Mouse (Mus musculus) liver, adult 2 months (tissue): ENCODE data around the gene P4ha1. TPM values are rescaled to one million over a fixed set of nuclear protein-coding genes. Genes with fewer than 3 reads are reported as not detected.
"Not testable (repeated sequence)": the region's sequence is repeated elsewhere in the genome, so short reads cannot be mapped to it uniquely, and the experiment has no call there.

Experiments
- DNase-seq: peaks from one replicate; pipeline ENCODE4 v3.0.0-alpha.2; 2011; ENCODE audit warnings: low read depth, low spot score; ENCODE audit errors: extremely low read depth
- H3K27ac ChIP-seq: fragments of 200-500 bp; replicated peaks from 2 replicates; pipeline ENCODE4 v1.5.1; 2012; ENCODE audit warnings: low read depth, mild to moderate bottlenecking, control low read depth, inconsistent platforms, low read length; ENCODE audit not compliant: insufficient read depth
- H3K27me3 ChIP-seq: fragments of 200-500 bp; 2 replicates; pipeline ENCODE4 v1.6.1; 2012; ENCODE audit warnings: mild to moderate bottlenecking, moderate library complexity, low read length, inconsistent platforms; ENCODE audit not compliant: control insufficient read depth, insufficient read depth
- H3K36me3 ChIP-seq: fragments of 200-500 bp; 2 replicates; pipeline ENCODE4 v1.6.1; 2012; ENCODE audit warnings: low read length, inconsistent platforms; ENCODE audit not compliant: control insufficient read depth, insufficient read depth
- H3K4me1 ChIP-seq: fragments of 200-500 bp; 2 replicates; pipeline ENCODE4 v1.6.1; 2011; ENCODE audit warnings: low read length; ENCODE audit not compliant: control insufficient read depth, insufficient read depth
- H3K4me3 ChIP-seq: fragments of 200-500 bp; 2 replicates; pipeline ENCODE4 v1.5.1; 2011; ENCODE audit warnings: low read depth, mild to moderate bottlenecking, control low read depth, low read length, moderate library complexity; ENCODE audit not compliant: insufficient read depth
- H3K79me2 ChIP-seq: fragments of 200-500 bp; 2 replicates; pipeline ENCODE4 v1.6.1; 2012; ENCODE audit warnings: inconsistent platforms, mild to moderate bottlenecking, low read length, moderate library complexity; ENCODE audit not compliant: control insufficient read depth, insufficient read depth
- H3K9ac ChIP-seq: fragments of 200-500 bp; 2 replicates; pipeline ENCODE4 v1.6.1; 2012; ENCODE audit warnings: low read depth, mild to moderate bottlenecking, control low read depth, inconsistent platforms, low read length
- CTCF ChIP-seq: fragments of 200-500 bp; IDR thresholded peaks from 2 replicates; pipeline ENCODE4 v1.5.1; 2011; ENCODE audit warnings: low read depth, low read length, control low read depth
- POLR2A ChIP-seq: fragments of 200-500 bp; IDR thresholded peaks from 2 replicates; pipeline ENCODE4 v1.6.1; 2011; ENCODE audit warnings: low read length, control low read depth; ENCODE audit not compliant: insufficient read depth; ENCODE audit errors: extremely low read depth
- WGBS: fragments of 180-500 bp; shearing (Covaris S2); methylation state at CpG from one replicate; pipeline ENCODE4 v1.1.7; 2018; 5-methylcytosine and 5-hydroxymethylcytosine counted together
- polyA plus RNA-seq: library from polyadenylated mRNA; depleted of rRNA; stranded (reverse); fragments of >200 nt; gene quantifications from 2 replicates; pipeline ENCODE4 v1.2.3, GENCODE M21; 2012
- total RNA-seq: library from RNA; depleted of rRNA; stranded (reverse); fragments of >200 nt; gene quantifications from 2 replicates; pipeline ENCODE4 v1.2.3, GENCODE M21; 2014

The P4ha1 gene
- total and polyA plus RNA-seq, 2 experiments, result 4.7 to 6.4 TPM

DNA sequence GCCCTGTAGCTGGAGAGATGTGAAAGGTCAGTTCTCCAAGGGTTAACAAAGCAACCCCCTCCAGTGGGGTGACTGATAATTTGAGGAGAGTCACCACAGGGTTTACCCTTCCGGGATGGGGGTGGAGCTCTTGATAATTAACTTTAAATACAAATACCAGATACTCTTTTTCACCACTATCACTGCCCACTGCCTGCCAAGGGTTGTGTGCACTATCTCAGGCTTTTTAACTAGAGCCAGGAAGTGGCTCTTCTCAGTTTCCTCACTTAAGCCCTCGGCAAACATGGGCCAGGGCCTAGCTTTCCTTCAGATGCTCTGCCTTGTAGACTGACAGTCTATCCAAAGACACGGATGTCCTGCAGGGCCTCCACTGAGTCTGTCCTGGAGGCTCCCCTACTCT is 56.8 kb downstream of the P4ha1 start:
- H3K27ac ChIP-seq, result no peak overlapping the region
- TF ChIP-seq POLR2A (no peak), CTCF (no peak)
- no peaks in the 10 kb centered on the region for H3K27me3 ChIP-seq
- no peaks in the 10 kb centered on the region for H3K79me2 ChIP-seq
- WGBS, result 31% methylated on average over 3 of the region's 3 CpGs
- H3K36me3 ChIP-seq, result 0 out of 2 replicates have a peak, but pooled peaks cover 2% of the 10 kb centered on the region
- no peaks in the 10 kb centered on the region for H3K4me1 ChIP-seq
- H3K9ac ChIP-seq, result no peak overlapping the region
- no peak overlapping the region for H3K4me3 ChIP-seq
- no peak for DNase-seq

DNA sequence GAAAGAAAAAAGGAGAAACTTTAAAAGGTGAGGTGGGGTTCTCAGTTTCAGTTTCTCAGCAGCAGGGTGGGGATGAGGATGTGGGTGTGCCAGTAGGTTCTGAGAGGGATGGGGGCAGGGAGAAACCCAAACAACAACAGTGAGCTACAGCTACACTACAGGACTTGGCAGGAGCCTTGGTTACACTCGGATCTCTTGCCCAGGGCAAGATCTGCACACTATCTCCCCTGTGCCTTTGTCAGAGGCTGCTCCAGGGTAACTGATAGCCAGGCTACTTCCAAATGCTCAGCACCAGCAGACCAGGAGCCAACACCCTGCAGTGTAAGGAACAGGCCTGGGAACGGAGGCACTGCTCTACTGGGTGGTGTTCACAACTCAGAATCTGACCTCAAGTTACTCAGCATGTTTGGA is 57.3 kb downstream of the P4ha1 start:
- H3K27ac ChIP-seq, result no peak overlapping the region
- H3K79me2 ChIP-seq, result no peaks in the 10 kb centered on the region
- no peaks in the 10 kb centered on the region for H3K27me3 ChIP-seq
- WGBS, result 66% methylated on average over 2 of the region's 2 CpGs
- H3K4me1 ChIP-seq, result no peaks in the 10 kb centered on the region
- no peak for DNase-seq
- 0 out of 2 replicates have a peak, but pooled peaks cover 2% of the 10 kb centered on the region for H3K36me3 ChIP-seq
- no peak overlapping the region for H3K4me3 ChIP-seq
- no peak for TF ChIP-seq POLR2A
- no peak for TF ChIP-seq CTCF
- no peak overlapping the region for H3K9ac ChIP-seq

- H3K79me2 ChIP-seq, H3K9ac ChIP-seq, H3K27ac ChIP-seq, DNase-seq, H3K27me3 ChIP-seq, H3K4me1 ChIP-seq, H3K4me3 ChIP-seq, H3K36me3 ChIP-seq: not testable (repeated sequence)
- 95% methylated on average over 6 of the region's 10 CpGs for WGBS
Observed at GRCm38 (mm10) chr10:59381563-59381962, 58.5 kb downstream of the P4ha1 start.

- no peaks in the 10 kb centered on the region for H3K4me1 ChIP-seq
- TF ChIP-seq CTCF, result no peak
- no peak for TF ChIP-seq POLR2A
- no peak overlapping the region for H3K9ac ChIP-seq
- 94% methylated on average over 8 of the region's 8 CpGs for WGBS
- no peak overlapping the region for H3K4me3 ChIP-seq
- no peaks in the 10 kb centered on the region for H3K79me2 ChIP-seq
- DNase-seq, result no peak
- no peak overlapping the region for H3K27ac ChIP-seq
- H3K27me3 ChIP-seq, result no peaks in the 10 kb centered on the region
- H3K36me3 ChIP-seq, result no peaks in the 10 kb centered on the region
Observed at GRCm38 (mm10) chr10:59386951-59387350, 63.9 kb downstream of the P4ha1 start.

GRCm38 (mm10) chr10:59389652-59390051 is 66.6 kb downstream of the P4ha1 start:
- Histone ChIP-seq H3K36me3 (no peaks in the 10 kb centered on the region), H3K27ac (no peak overlapping the region), H3K4me3 (no peak overlapping the region), H3K79me2 (no peaks in the 10 kb centered on the region), H3K4me1 (no peaks in the 10 kb centered on the region), H3K27me3 (no peaks in the 10 kb centered on the region), H3K9ac (no peak overlapping the region)
- no peak for TF ChIP-seq CTCF
- no peak for TF ChIP-seq POLR2A
- WGBS, result 96% methylated on average over 3 of the region's 3 CpGs
- no peak for DNase-seq

DNA sequence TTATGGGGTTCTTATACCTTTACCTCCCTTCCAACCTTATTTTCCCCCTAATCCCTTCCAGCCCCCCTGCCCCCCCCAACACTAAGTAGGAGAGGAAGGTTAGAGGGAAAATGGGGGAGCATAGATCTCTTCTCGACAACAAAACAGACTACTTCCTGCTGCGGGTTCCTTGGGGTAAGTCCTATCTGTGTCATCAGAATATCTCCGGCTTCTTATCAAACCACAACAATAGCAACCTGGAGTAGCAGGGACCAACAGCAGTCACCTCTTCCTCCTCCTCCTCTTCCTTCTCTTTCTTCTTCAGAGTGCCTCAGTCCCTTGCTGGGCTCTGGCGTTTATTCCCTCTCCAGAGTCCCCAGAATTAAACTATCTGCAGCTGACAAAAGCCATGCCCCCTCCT is 68.8 kb downstream of the P4ha1 start:
- no peaks in the 10 kb centered on the region for H3K27me3 ChIP-seq
- no peak overlapping the region for H3K27ac ChIP-seq
- H3K79me2 ChIP-seq, result no peaks in the 10 kb centered on the region
- H3K9ac ChIP-seq, result no peak overlapping the region
- 43% methylated on average over 4 of the region's 4 CpGs for WGBS
- H3K4me1 ChIP-seq, result no peaks in the 10 kb centered on the region
- DNase-seq, result no peak
- H3K36me3 ChIP-seq, result no peaks in the 10 kb centered on the region
- H3K4me3 ChIP-seq, result no peak overlapping the region
- TF ChIP-seq CTCF, result no peak

DNA sequence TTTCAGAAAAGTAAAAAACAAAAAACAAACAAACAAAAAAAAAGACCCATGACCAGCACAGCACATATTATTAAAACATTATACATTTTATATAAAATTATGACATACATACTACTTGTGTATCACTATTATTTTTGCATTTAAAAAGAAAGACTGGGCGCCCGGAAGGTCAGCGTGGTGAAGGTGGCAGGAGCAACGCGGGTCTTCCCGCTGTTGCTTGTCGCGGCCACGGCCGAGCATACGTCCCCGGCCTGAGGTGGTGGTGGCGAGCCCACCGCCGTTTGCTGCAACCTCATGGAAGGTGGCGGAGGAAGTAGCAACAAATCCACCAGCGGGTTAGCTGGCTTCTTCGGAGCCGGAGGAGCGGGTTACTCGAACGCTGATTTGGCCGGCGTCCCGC is 72.4 kb downstream of the P4ha1 start, which contains the start of gene Gm10273:
Gm10273 (plus strand) TSS at position 172 of the 400 bp plus-strand sequence.
- H3K9ac ChIP-seq, H3K79me2 ChIP-seq, DNase-seq, H3K27me3 ChIP-seq, H3K27ac ChIP-seq, H3K4me3 ChIP-seq, H3K36me3 ChIP-seq, H3K4me1 ChIP-seq: not testable (repeated sequence)
- 96% methylated on average over 11 of the region's 25 CpGs for WGBS
